Mouse (Mus musculus) CD4-positive naive resting alpha-beta T cell, adult 76 days (primary cell): Measurements from ENCODE around the gene Prr5l. TPM values are rescaled to one million over a fixed set of nuclear protein-coding genes. Genes with fewer than 3 reads are reported as not detected.

Experiments
- total RNA-seq: library from RNA; stranded (reverse); gene quantifications from one replicate; pipeline ENCODE4 v1.2.4, GENCODE M21; 2023

Prr5l gene
- total RNA-seq, result 0.88 TPM

DNA sequence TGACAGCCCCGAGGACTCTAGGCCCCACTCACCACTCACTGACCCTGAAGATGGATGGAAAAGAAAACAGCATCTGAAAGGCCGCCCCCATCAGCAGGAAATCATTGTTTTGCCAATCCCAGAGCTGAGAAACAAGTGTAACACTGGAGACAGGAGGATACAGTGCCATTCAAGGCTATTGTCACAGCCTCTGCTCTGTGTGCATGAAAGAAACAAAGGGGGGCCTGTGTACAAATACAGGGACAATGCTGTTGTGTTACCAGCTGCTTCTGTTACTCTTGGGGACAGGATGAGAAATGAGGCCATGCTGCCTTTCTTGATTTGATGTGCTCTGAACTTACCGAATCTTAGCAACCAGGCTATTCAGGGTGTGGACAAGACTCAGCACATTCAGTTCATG lies at the start of gene Prr5l:
TSS of gene Prr5l (minus strand) at position 30 of the 400 bp plus-strand sequence.

GRCm38 (mm10) chr2:101885768-101886438 lies 3.1 kb upstream of the Prr5l start, which contains the start of gene Commd9:
Gene Commd9 (plus strand): TSS chr2:101886247.

GRCm38 (mm10) chr2:101678236-101679021 lies 204.4 kb downstream of the Prr5l start, which contains the start of gene Traf6:
Gene Traf6 (plus strand): TSS chr2:101678429.

Other genes starting within 250 kb of the Prr5l start
- 0.23 TPM for gene Rag1, start 233.5 kb downstream of the Prr5l start, total RNA-seq
- 2.5 TPM for gene B230118H07Rik, start 233.5 kb downstream of the Prr5l start, total RNA-seq
- 67.7 TPM for gene Traf6, start 204.6 kb downstream of the Prr5l start, total RNA-seq
- 12.8 TPM for gene Commd9, start 3.2 kb upstream of the Prr5l start, total RNA-seq